Mouse (Mus musculus) liver, adult 2 months (tissue): ENCODE data around the gene Flt3. TPM values are rescaled to one million over a fixed set of nuclear protein-coding genes. Genes with fewer than 3 reads are reported as not detected.

Source experiments
- DNase-seq: peaks from one replicate; pipeline ENCODE4 v3.0.0-alpha.2; 2011; ENCODE audit warnings: low read depth, low spot score; ENCODE audit errors: extremely low read depth
- H3K27ac ChIP-seq: fragments of 200-500 bp; replicated peaks from 2 replicates; pipeline ENCODE4 v1.5.1; 2012; ENCODE audit warnings: low read depth, mild to moderate bottlenecking, control low read depth, inconsistent platforms, low read length; ENCODE audit not compliant: insufficient read depth
- H3K27me3 ChIP-seq: fragments of 200-500 bp; 2 replicates; pipeline ENCODE4 v1.6.1; 2012; ENCODE audit warnings: mild to moderate bottlenecking, moderate library complexity, low read length, inconsistent platforms; ENCODE audit not compliant: control insufficient read depth, insufficient read depth
- H3K36me3 ChIP-seq: fragments of 200-500 bp; 2 replicates; pipeline ENCODE4 v1.6.1; 2012; ENCODE audit warnings: low read length, inconsistent platforms; ENCODE audit not compliant: control insufficient read depth, insufficient read depth
- H3K4me1 ChIP-seq: fragments of 200-500 bp; 2 replicates; pipeline ENCODE4 v1.6.1; 2011; ENCODE audit warnings: low read length; ENCODE audit not compliant: control insufficient read depth, insufficient read depth
- H3K4me3 ChIP-seq: fragments of 200-500 bp; 2 replicates; pipeline ENCODE4 v1.5.1; 2011; ENCODE audit warnings: low read depth, mild to moderate bottlenecking, control low read depth, low read length, moderate library complexity; ENCODE audit not compliant: insufficient read depth
- H3K79me2 ChIP-seq: fragments of 200-500 bp; 2 replicates; pipeline ENCODE4 v1.6.1; 2012; ENCODE audit warnings: inconsistent platforms, mild to moderate bottlenecking, low read length, moderate library complexity; ENCODE audit not compliant: control insufficient read depth, insufficient read depth
- H3K9ac ChIP-seq: fragments of 200-500 bp; 2 replicates; pipeline ENCODE4 v1.6.1; 2012; ENCODE audit warnings: low read depth, mild to moderate bottlenecking, control low read depth, inconsistent platforms, low read length
- CTCF ChIP-seq: fragments of 200-500 bp; IDR thresholded peaks from 2 replicates; pipeline ENCODE4 v1.5.1; 2011; ENCODE audit warnings: low read depth, low read length, control low read depth
- POLR2A ChIP-seq: fragments of 200-500 bp; IDR thresholded peaks from 2 replicates; pipeline ENCODE4 v1.6.1; 2011; ENCODE audit warnings: low read length, control low read depth; ENCODE audit not compliant: insufficient read depth; ENCODE audit errors: extremely low read depth
- WGBS: fragments of 180-500 bp; shearing (Covaris S2); methylation state at CpG from one replicate; pipeline ENCODE4 v1.1.7; 2018; 5-methylcytosine and 5-hydroxymethylcytosine counted together
- polyA plus RNA-seq: library from polyadenylated mRNA; depleted of rRNA; stranded (reverse); fragments of >200 nt; gene quantifications from 2 replicates; pipeline ENCODE4 v1.2.3, GENCODE M21; 2012
- total RNA-seq: library from RNA; depleted of rRNA; stranded (reverse); fragments of >200 nt; gene quantifications from 2 replicates; pipeline ENCODE4 v1.2.3, GENCODE M21; 2014

The Flt3 gene
- total and polyA plus RNA-seq, 2 experiments: 0.16 to 0.18 TPM

- no peaks in the 10 kb centered on the region for H3K36me3 ChIP-seq
- DNase-seq: no peak
- 4% methylated on average over 54 of the region's 54 CpGs for WGBS
- no peak overlapping the region for H3K27ac ChIP-seq
- TF ChIP-seq CTCF (no peak), POLR2A (no peak)
- no peak overlapping the region for H3K4me3 ChIP-seq
- no peaks in the 10 kb centered on the region for H3K79me2 ChIP-seq
- peaks cover 50% of the 10 kb centered on the region for H3K27me3 ChIP-seq
- H3K4me1 ChIP-seq: peaks cover 3% of the 10 kb centered on the region
- H3K9ac ChIP-seq: no peak overlapping the region
Observed at GRCm38 (mm10) chr5:147304276-147305155, 95.8 kb downstream of the Flt3 start.

- H3K27me3 ChIP-seq: peaks cover 45% of the 10 kb centered on the region
- no peaks in the 10 kb centered on the region for H3K36me3 ChIP-seq
- peaks cover 3% of the 10 kb centered on the region for H3K4me1 ChIP-seq
- no peak overlapping the region for H3K9ac ChIP-seq
- no peak for DNase-seq
- H3K4me3 ChIP-seq: no peak overlapping the region
- 13% methylated on average over 13 of the region's 13 CpGs for WGBS
- TF ChIP-seq CTCF: no peak
- TF ChIP-seq POLR2A: no peak
- no peak overlapping the region for H3K27ac ChIP-seq
- H3K79me2 ChIP-seq: no peaks in the 10 kb centered on the region
Observed at GRCm38 (mm10) chr5:147302746-147303400, 97.4 kb downstream of the Flt3 start.

- no peak overlapping the region for H3K4me3 ChIP-seq
- peaks cover 3% of the 10 kb centered on the region for H3K4me1 ChIP-seq
- no peaks in the 10 kb centered on the region for H3K79me2 ChIP-seq
- H3K36me3 ChIP-seq: no peaks in the 10 kb centered on the region
- no peak overlapping the region for H3K9ac ChIP-seq
- no peak for DNase-seq
- no peak for TF ChIP-seq CTCF
- no peak for TF ChIP-seq POLR2A
- 27% methylated on average over 8 of the region's 8 CpGs for WGBS
- no peak overlapping the region for H3K27ac ChIP-seq
- H3K27me3 ChIP-seq: peaks cover 43% of the 10 kb centered on the region
Observed at GRCm38 (mm10) chr5:147302141-147302540, 98.1 kb downstream of the Flt3 start.

- Histone ChIP-seq H3K9ac (no peak overlapping the region), H3K4me3 (no peak overlapping the region), H3K36me3 (no peaks in the 10 kb centered on the region), H3K27ac (no peak overlapping the region), H3K79me2 (no peaks in the 10 kb centered on the region), H3K4me1 (peaks cover 3% of the 10 kb centered on the region), H3K27me3 (peaks cover 39% of the 10 kb centered on the region)
- TF ChIP-seq POLR2A (no peak), CTCF (no peak)
- DNase-seq: no peak
- 21% methylated on average over 10 of the region's 10 CpGs for WGBS
Observed at GRCm38 (mm10) chr5:147301781-147302070, 98.6 kb downstream of the Flt3 start.

- Histone ChIP-seq H3K4me1 (peaks cover 3% of the 10 kb centered on the region), H3K79me2 (no peaks in the 10 kb centered on the region), H3K27ac (no peak overlapping the region), H3K9ac (no peak overlapping the region), H3K36me3 (no peaks in the 10 kb centered on the region), H3K4me3 (no peak overlapping the region), H3K27me3 (peaks cover 34% of the 10 kb centered on the region)
- no peak for DNase-seq
- no peak for TF ChIP-seq POLR2A
- 8% methylated on average over 21 of the region's 21 CpGs for WGBS
Observed at GRCm38 (mm10) chr5:147300917-147301780, 99.1 kb downstream of the Flt3 start.
